Mouse (Mus musculus) limb, embryonic 12.5 days (tissue): ENCODE measurements around the gene Aifm1. TPM values are rescaled to one million over a fixed set of nuclear protein-coding genes. Genes with fewer than 3 reads are reported as not detected.
"Not testable (repeated sequence)": the region's sequence is repeated elsewhere in the genome, so short reads cannot be mapped to it uniquely, and the experiment has no call there.

Experiments
- ATAC-seq: fragments of 200-750 bp; cut with Nextera tagmentation; 2 replicates; pipeline ENCODE4 v1.8.0; 2017; ENCODE audit warnings: low read depth, moderate TSS enrichment; ENCODE audit not compliant: insufficient number of reproducible peaks, insufficient read depth, low FRiP score, low TSS enrichment
- H3K27ac ChIP-seq: fragments of 300-500 bp; sonication (generic); 2 replicates; pipeline ENCODE4 v1.5.1; 2016; ENCODE audit warnings: mild to moderate bottlenecking, moderate library complexity
- H3K27me3 ChIP-seq: fragments of 300-500 bp; sonication (generic); 2 replicates; pipeline ENCODE4 v1.6.1; 2016; ENCODE audit warnings: mild to moderate bottlenecking, moderate library complexity
- H3K36me3 ChIP-seq: fragments of 300-500 bp; sonication (generic); 2 replicates; pipeline ENCODE4 v1.6.1; 2016; ENCODE audit warnings: mild to moderate bottlenecking, moderate library complexity
- H3K4me1 ChIP-seq: fragments of 300-500 bp; sonication (generic); replicated peaks from 2 replicates; pipeline ENCODE4 v1.6.1; 2016
- H3K4me2 ChIP-seq: fragments of 300-500 bp; sonication (generic); 2 replicates; pipeline ENCODE4 v1.6.1; 2016; ENCODE audit warnings: mild to moderate bottlenecking, moderate library complexity
- H3K4me3 ChIP-seq: fragments of 300-500 bp; sonication (generic); replicated peaks from 2 replicates; pipeline ENCODE4 v1.5.1; 2016; ENCODE audit warnings: mild to moderate bottlenecking
- H3K9ac ChIP-seq: fragments of 300-500 bp; sonication (generic); replicated peaks from 2 replicates; pipeline ENCODE4 v1.6.1; 2016; ENCODE audit warnings: mild to moderate bottlenecking, moderate library complexity
- H3K9me3 ChIP-seq: fragments of 300-500 bp; sonication (generic); 2 replicates; pipeline ENCODE4 v1.6.1; 2016; ENCODE audit warnings: mild to moderate bottlenecking, moderate library complexity
- WGBS: fragments of 180-500 bp; shearing (Covaris S2); methylation state at CpG from one replicate; pipeline ENCODE4 v1.1.7; 2016; 5-methylcytosine and 5-hydroxymethylcytosine counted together
- polyA plus RNA-seq: library from polyadenylated mRNA; unstranded; fragments of >200 nt; fragmentation: Nextera tagmentation; extraction: Ambion mirVana; gene quantifications from 2 replicates; pipeline ENCODE4 v1.2.1, GENCODE M21; 2016

Aifm1 gene
- polyA plus RNA-seq, 1 experiment from 2014 or later = 80.1 TPM

DNA sequence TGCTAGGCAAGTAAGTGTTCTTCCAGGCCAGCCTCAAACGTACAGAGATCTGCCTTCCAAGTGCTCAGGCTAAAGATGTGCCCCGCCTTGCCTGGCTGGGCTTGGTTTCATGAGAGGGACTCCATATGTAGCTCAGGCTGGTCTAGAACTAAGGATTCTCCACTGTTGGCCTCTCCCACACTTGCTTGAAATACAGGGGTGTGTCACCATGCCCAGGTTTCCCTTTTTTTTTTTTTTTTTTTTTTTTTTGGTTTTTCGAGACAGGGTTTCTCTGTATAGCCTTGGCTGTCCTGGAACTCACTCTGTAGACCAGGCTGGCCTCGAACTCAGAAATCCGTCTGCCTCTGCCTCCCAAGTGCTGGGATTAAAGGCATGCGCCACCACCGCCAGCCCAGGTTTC, 77.3 kb downstream of the Aifm1 start:
- H3K9ac ChIP-seq, H3K4me3 ChIP-seq, ATAC-seq: not testable (repeated sequence)

DNA sequence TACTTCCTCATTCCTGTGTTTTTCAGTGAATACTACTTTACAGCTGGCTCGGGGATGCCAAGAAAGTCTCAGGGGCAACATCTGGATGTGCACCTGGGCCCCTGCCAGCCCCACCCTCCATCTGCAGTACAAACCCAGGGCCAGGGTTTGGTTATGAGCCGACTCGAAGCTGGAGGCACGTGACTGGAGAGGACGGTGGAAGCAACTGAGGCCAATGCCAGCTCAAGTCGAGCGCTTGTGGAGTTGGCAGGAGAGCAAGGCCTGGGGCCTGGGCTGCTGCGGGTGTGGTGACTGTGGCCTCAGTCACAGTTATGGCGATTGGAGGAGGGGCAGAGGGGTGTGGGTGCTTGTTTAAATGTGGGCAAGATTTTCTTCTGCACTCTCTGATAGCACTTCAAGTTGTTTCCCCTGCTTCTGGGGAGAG, 77.9 kb downstream of the Aifm1 start:
- no peaks in the 10 kb centered on the region for H3K27me3 ChIP-seq
- H3K4me1 ChIP-seq = peaks cover 9% of the 10 kb centered on the region
- ATAC-seq = no peak
- H3K9me3 ChIP-seq = no peaks in the 10 kb centered on the region
- 76% methylated on average over 9 of the region's 9 CpGs for WGBS
- H3K36me3 ChIP-seq = no peaks in the 10 kb centered on the region
- no peak overlapping the region for H3K4me3 ChIP-seq
- no peak overlapping the region for H3K9ac ChIP-seq
- H3K4me2 ChIP-seq = no peak overlapping the region
- H3K27ac ChIP-seq = no peak overlapping the region

More for the DNA sequence above, 77.3 kb downstream of the Aifm1 start:
- 85% methylated on average over 6 of the region's 7 CpGs for WGBS
- not testable (repeated sequence) for H3K27ac ChIP-seq, H3K36me3 ChIP-seq, H3K4me2 ChIP-seq, H3K27me3 ChIP-seq, H3K9me3 ChIP-seq, H3K4me1 ChIP-seq

DNA sequence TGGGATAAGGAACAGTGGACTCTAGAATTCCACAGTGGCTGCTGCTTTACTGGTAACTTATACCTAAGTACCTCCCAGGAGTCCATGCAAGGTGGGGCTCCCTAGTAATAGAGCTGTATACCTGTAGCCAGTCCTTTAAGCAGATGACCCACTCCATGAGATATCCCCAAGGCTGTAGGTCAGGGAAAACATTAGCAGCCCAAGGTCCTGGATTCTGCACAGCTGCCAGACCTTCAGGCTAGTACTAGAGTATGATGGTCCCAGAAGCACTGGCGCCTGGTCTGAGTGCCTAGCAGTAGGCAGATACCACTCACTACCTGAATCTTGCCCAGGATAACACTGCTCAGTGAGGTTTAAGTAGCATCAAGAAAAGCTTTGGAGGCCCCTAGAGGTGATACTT, 79.1 kb downstream of the Aifm1 start:
- H3K4me1 ChIP-seq = peaks cover 9% of the 10 kb centered on the region
- H3K27me3 ChIP-seq = no peaks in the 10 kb centered on the region
- no peaks in the 10 kb centered on the region for H3K36me3 ChIP-seq
- H3K27ac ChIP-seq = no peak overlapping the region
- no peak overlapping the region for H3K4me2 ChIP-seq
- no peak overlapping the region for H3K4me3 ChIP-seq
- WGBS = 94% methylated on average over 1 of the region's 1 CpGs
- H3K9ac ChIP-seq = no peak overlapping the region
- no peak for ATAC-seq
- H3K9me3 ChIP-seq = no peaks in the 10 kb centered on the region

DNA sequence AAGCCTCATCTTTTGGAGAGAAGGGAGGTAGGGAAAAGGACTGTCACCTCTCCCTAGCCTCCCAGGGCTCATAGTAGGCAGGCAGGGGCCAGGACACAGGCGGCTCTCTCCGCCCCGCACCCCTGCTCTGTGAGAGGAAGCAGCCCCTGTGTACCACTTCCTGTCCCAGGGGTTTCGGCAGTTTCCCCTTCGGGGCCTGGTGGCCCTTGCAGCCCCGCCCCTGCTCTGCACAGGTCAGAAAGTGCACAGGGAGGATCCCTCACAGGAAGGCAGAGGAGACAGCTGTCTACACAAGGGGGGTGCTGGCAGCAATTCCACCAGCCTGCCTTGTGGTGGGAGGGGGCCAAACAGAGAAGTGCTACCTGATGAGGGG, 79.8 kb downstream of the Aifm1 start:
- ATAC-seq = no peak
- 31% methylated on average over 6 of the region's 6 CpGs for WGBS

DNA sequence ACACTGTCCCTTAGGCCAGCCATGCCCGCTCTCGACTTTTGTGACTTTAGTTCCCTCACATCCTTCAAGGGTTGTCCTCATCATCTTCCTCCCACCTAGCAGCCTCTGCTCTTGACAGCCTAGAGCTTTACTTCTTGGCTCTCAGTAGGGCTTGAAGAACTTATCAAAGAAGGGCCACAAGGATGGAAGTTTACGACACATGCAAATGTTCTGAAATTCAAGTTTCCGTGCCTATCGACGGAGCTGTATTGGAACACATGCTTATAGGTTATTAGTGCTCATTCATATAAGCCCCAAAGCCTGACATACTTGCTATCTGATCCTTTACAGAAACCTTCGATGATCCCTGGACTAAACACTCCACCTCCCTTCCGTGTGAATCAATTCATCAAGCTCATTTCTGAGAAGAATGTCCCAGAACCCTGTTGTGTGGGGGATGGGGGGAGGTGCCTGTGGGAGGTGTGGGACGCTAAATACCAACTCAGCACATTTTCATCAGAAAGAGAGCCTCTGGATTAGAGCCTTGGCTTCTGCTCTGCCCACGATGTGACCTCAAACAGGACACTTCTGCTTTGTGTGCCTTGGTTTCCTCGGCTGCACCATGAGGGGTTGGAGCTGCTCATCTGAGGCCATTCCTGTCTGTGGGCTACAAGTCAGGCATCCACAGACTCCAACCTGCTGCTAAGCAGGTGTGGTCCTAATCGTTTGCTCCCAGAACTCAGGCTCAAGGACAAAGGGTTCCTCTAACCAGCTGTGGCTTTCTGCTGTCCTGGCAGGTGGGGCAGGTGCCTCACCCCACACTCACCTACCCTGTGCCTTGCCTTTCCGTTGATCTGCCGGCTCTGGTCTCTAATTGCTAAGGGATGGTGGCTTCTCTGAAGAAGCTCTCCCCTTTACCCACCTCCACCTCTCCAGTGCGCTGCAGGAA, 80.5 kb downstream of the Aifm1 start:
- no peaks in the 10 kb centered on the region for H3K36me3 ChIP-seq
- H3K4me2 ChIP-seq = no peak overlapping the region
- no peak overlapping the region for H3K4me3 ChIP-seq
- ATAC-seq = no peak
- no peaks in the 10 kb centered on the region for H3K9me3 ChIP-seq
- no peak overlapping the region for H3K9ac ChIP-seq
- H3K4me1 ChIP-seq = peaks cover 3% of the 10 kb centered on the region
- H3K27me3 ChIP-seq = no peaks in the 10 kb centered on the region
- H3K27ac ChIP-seq = no peak overlapping the region
- WGBS = 62% methylated on average over 15 of the region's 15 CpGs

More for the DNA sequence above, 79.8 kb downstream of the Aifm1 start:
- Histone ChIP-seq H3K36me3 (no peaks in the 10 kb centered on the region), H3K27me3 (no peaks in the 10 kb centered on the region), H3K27ac (no peak overlapping the region), H3K9me3 (no peaks in the 10 kb centered on the region), H3K4me3 (no peak overlapping the region), H3K4me2 (no peak overlapping the region), H3K4me1 (peaks cover 3% of the 10 kb centered on the region), H3K9ac (no peak overlapping the region)

DNA sequence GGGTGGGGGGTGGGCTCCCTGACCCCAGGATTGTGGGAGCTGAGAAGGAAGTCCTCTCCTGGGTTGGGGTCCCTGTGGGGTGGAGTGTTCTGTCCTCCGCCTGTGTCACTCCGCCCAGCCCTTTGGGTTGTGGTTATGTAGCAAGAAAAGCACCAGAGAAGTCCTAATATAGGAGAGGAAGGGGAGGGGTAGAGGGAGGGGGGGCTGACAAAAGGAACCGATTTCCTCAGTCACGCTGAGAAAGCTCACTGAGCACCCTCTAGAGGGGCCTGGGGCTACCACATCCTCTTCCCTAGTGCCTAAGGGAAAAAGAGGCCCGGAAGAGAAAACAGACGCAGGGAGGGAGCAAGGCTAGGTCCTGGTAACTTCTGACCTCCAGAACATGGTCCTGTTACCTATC, 83.8 kb downstream of the Aifm1 start:
- Histone ChIP-seq H3K4me3 (no peak overlapping the region), H3K4me1 (peaks cover 3% of the 10 kb centered on the region), H3K9me3 (no peaks in the 10 kb centered on the region), H3K9ac (no peak overlapping the region), H3K36me3 (no peaks in the 10 kb centered on the region), H3K4me2 (no peak overlapping the region), H3K27me3 (no peaks in the 10 kb centered on the region), H3K27ac (no peak overlapping the region)
- ATAC-seq = no peak
- WGBS = 31% methylated on average over 6 of the region's 6 CpGs

DNA sequence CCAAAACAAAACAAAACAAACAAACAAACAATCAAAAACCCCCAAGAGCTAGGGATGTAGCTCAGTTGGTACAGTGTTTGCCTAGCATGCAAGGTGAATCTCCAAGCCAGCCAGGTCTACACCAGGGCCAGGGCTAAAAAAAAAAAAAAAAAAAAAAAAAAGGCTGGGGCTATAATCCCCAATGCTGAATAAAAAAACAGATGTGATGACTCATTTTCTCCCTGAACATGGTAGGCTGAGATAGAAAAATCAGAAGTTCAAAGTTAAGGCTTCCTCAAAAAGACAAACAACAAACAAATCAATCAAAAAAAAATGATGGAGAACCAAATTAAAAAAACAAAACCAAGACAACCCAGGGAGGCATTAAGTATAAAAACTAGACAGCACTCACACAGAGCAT, 84.3 kb downstream of the Aifm1 start:
- no peak for ATAC-seq
- Histone ChIP-seq H3K27me3 (no peaks in the 10 kb centered on the region), H3K9ac (no peak overlapping the region), H3K4me1 (peaks cover 3% of the 10 kb centered on the region), H3K36me3 (no peaks in the 10 kb centered on the region), H3K27ac (no peak overlapping the region), H3K4me2 (no peak overlapping the region), H3K9me3 (no peaks in the 10 kb centered on the region), H3K4me3 (no peak overlapping the region)

DNA sequence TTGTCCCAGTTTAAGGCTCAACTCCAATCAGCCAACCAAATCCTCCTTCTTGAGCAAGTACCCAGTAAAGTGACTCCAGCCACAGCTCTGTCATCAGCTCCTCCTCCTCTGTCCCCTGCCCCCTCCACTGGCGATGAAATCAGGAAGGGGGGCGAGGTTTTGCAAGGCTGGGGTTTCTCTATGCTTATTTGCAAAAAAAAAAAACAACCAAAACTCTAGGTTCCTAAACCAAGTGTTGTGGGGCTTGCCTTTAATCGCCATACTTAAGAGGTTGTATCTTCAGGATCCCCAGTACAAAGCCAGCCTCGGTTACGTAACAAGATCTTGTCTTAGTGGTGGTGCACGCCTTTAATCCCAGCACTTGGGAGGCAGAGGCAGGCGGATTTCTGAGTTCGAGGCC, 84.7 kb downstream of the Aifm1 start:
- no peak for ATAC-seq
- Histone ChIP-seq H3K4me1 (peaks cover 3% of the 10 kb centered on the region), H3K9ac (no peak overlapping the region), H3K27ac (no peak overlapping the region), H3K27me3 (no peaks in the 10 kb centered on the region), H3K36me3 (no peaks in the 10 kb centered on the region), H3K4me2 (no peak overlapping the region), H3K9me3 (no peaks in the 10 kb centered on the region), H3K4me3 (no peak overlapping the region)
- WGBS = 83% methylated on average over 8 of the region's 8 CpGs

DNA sequence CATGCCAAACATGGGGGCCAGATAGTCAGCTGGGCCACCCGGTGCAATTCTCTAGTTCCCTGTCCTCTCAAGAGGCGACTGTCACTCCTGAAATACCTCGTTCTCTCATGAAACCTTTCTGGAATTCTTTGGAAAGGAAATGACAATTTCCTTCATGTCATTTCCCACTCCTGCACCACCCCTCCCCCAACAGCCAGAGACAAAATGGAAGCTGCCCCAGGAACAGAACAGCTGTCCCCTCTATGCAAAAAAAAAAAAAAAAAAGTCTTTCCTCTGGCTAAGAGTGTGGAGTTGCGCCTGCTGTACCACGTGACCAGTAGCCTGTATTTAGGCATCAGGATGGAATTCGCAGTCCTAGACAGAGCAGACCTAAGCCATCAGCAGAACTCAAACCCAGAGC, 85.1 kb downstream of the Aifm1 start:
- H3K9me3 ChIP-seq = no peaks in the 10 kb centered on the region
- no peaks in the 10 kb centered on the region for H3K27me3 ChIP-seq
- H3K4me1 ChIP-seq = peaks cover under 1% of the 10 kb centered on the region; the same call in 1 of the 2 replicates
- no peak overlapping the region for H3K4me3 ChIP-seq
- H3K9ac ChIP-seq = no peak overlapping the region
- H3K4me2 ChIP-seq = no peak overlapping the region
- no peak for ATAC-seq
- no peaks in the 10 kb centered on the region for H3K36me3 ChIP-seq
- no peak overlapping the region for H3K27ac ChIP-seq
- WGBS = 82% methylated on average over 6 of the region's 6 CpGs

DNA sequence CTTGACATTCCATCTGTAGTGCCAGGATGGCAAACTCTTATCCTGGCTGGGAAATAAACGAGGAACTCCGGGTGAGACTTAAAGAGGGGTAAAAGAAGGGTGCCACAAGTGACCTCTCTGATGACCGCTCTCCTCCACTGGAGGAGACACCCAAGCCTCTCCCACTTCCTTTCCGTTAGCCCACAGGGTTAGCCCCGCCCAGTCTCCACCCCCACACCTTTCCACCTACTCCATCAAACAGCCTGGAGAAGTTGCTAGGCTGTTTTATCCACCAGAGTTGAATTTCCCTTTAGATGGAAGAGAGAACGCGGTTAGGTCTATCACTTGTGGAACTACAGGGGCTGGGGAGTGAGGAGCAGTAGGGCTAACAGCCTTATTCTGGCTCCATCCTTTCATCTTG, 88.1 kb downstream of the Aifm1 start:
- H3K9me3 ChIP-seq = no peaks in the 10 kb centered on the region
- ATAC-seq = no peak
- WGBS = 59% methylated on average over 7 of the region's 7 CpGs
- no peak overlapping the region for H3K9ac ChIP-seq
- H3K27me3 ChIP-seq = no peaks in the 10 kb centered on the region
- no peaks in the 10 kb centered on the region for H3K36me3 ChIP-seq
- no peak overlapping the region for H3K4me2 ChIP-seq
- H3K4me3 ChIP-seq = no peak overlapping the region
- no peak overlapping the region for H3K27ac ChIP-seq
- no peaks in the 10 kb centered on the region for H3K4me1 ChIP-seq
